In the genomic region with DNA sequence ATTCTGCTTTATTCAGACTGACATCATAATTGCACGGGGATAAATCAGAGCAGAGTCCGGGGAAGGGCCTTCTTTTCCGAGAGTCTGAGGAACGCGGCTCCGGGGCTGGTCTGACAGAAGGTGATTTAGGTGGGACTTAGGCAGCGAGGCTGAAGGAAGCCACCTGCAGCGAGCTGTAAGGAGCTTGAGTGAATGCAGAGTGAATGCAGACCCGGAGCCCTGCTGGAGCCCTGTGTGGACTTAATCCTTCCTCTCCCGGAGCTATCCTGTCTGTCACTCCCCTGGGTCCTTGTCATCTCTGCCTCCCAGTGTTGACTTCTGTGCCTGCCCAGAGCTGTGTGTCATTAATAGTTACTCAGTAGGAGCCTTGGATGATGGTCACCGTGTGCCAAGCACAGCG, we compare ENCODE assay signal across 10 mouse cellular contexts. TPM values are rescaled to one million over a fixed set of nuclear protein-coding genes. Genes with fewer than 3 reads are reported as not detected.
A peak's percentile ranks its signal among the peaks of the same experiment; 100 is the strongest.
DNase-seq lines count a peak whose midpoint lies in the region; ATAC-seq lines count a peak whose summit lies in the region.
"Had no signal": no experiment of that assay in that cellular context is flagged by ENCODE, and none has a peak within 500 bp of the region (broad histone marks: within the 10 kb centered on the region; RNA-seq: fewer than 3 reads in every experiment).

No protein-coding gene starts in this region.

- intact Hi-C loops in left cerebral cortex, postnatal 10 days (cut with DNase I): no loop called here

- no peaks in the 10 kb centered on the region for H3K27me3 ChIP-seq in forebrain, embryonic 16.5 days (replicated peaks; ENCODE audit: control insufficient read depth, insufficient read depth, low read length)
- H3K27me3 ChIP-seq in midbrain, embryonic 11.5 days (ENCODE audit: control insufficient read depth, insufficient read depth, low read length): no peaks in the 10 kb centered on the region
- H3K27me3 ChIP-seq: liver, embryonic 13.5 days had no signal

- no peak overlapping the region for H3K4me3 ChIP-seq in forebrain, embryonic 16.5 days (replicated peaks; ENCODE audit: low read length)
- no peak overlapping the region for H3K4me3 ChIP-seq in midbrain, embryonic 11.5 days (ENCODE audit: low read depth, low read length)
- H3K4me3 ChIP-seq: erythroblast, embryonic 14.5 days; liver, embryonic 13.5 days had no signal

- 7% methylated on average over 12 of the region's 12 CpGs for WGBS in forebrain, embryonic 16.5 days
- 4% methylated on average over 12 of the region's 12 CpGs for WGBS in midbrain, embryonic 11.5 days

- peak overlapping the region; percentile 33; the same call in 1 of the 2 replicates for H3K27ac ChIP-seq in forebrain, embryonic 16.5 days (ENCODE audit: low read length)
- H3K27ac ChIP-seq in midbrain, embryonic 11.5 days (ENCODE audit: low read depth, low read length): 0 out of 2 replicates have a peak overlapping the region, but pooled peaks have one; percentile 3
- H3K27ac ChIP-seq: liver, embryonic 13.5 days had no signal

- no peak for ATAC-seq in forebrain, embryonic 16.5 days
- peak; percentile 59 for ATAC-seq in midbrain, embryonic 11.5 days (ENCODE audit: low FRiP score)

- no peak overlapping the region for H3K4me2 ChIP-seq in forebrain, embryonic 16.5 days (ENCODE audit: low read length)
- no peak overlapping the region for H3K4me2 ChIP-seq in midbrain, embryonic 11.5 days
- H3K4me2 ChIP-seq: liver, embryonic 13.5 days had no signal

- peak; percentile 66 to 88 for DNase-seq in adrenal gland, adult (ENCODE audit: inconsistent age in 2 of 2, low spot score in 1 of 2)
- DNase-seq in adrenal gland, postnatal 4 days (ENCODE audit: low spot score in 2 of 2): no peak
- peak; percentile 88 for DNase-seq in R1 (ENCODE audit: low read depth, low spot score)
- DNase-seq in midbrain, embryonic 11.5 days (ENCODE audit: low spot score, missing footprints): no peak
- DNase-seq in Muller cell, postnatal 12 days (ENCODE audit: inconsistent ontology term): no peak
- no peak for DNase-seq in left cerebral cortex, postnatal 10 days (ENCODE audit: extremely low spot score in 1 of 2, low spot score in 2 of 2)
- no peak for DNase-seq in spleen, postnatal 10 days (ENCODE audit: low spot score in 2 of 2)
- DNase-seq: liver, embryonic 13.5 days had no signal

- H3K4me1 ChIP-seq in forebrain, embryonic 16.5 days (replicated peaks; ENCODE audit: control insufficient read depth, insufficient read depth, low read length): peaks cover 46% of the 10 kb centered on the region
- peaks cover 24% of the 10 kb centered on the region for H3K4me1 ChIP-seq in midbrain, embryonic 11.5 days (ENCODE audit: control insufficient read depth, insufficient read depth, low read length)

- peaks cover under 1% of the 10 kb centered on the region; the same call in 1 of the 2 replicates for H3K9me3 ChIP-seq in forebrain, embryonic 16.5 days (ENCODE audit: control insufficient read depth, low read length)
- H3K9me3 ChIP-seq in midbrain, embryonic 11.5 days (ENCODE audit: control insufficient read depth, low read length): peaks cover 1% of the 10 kb centered on the region; the same call in 1 of the 2 replicates
- H3K9me3 ChIP-seq: liver, embryonic 13.5 days had no signal

- H3K9ac ChIP-seq in forebrain, embryonic 16.5 days (replicated peaks; ENCODE audit: low read depth, low read length): no peak overlapping the region; the same call in 1 of the 2 replicates
- no peak overlapping the region for H3K9ac ChIP-seq in midbrain, embryonic 11.5 days (ENCODE audit: low read length)
- H3K9ac ChIP-seq: liver, embryonic 13.5 days had no signal

- H3K36me3 ChIP-seq in forebrain, embryonic 16.5 days (ENCODE audit: control insufficient read depth, insufficient read depth): peaks cover 4% of the 10 kb centered on the region; the same call in 1 of the 2 replicates
- peaks cover under 1% of the 10 kb centered on the region; the same call in 1 of the 2 replicates for H3K36me3 ChIP-seq in midbrain, embryonic 11.5 days (ENCODE audit: control insufficient read depth, insufficient read depth, low read length)
- H3K36me3 ChIP-seq: liver, embryonic 13.5 days had no signal

RNA-seq across cellular contexts. Expression of a gene that starts 32.8 kb away (rescaled TPM):
- 10 to 100 TPM; 12.3 to 13.7 TPM for total RNA-seq in adrenal gland, postnatal 4 days (2021)
- polyA plus RNA-seq in forebrain, embryonic 16.5 days (2015; fragmentation: Nextera tagmentation; extraction: Ambion mirVana): 11.2 and 11.5 TPM in 2 replicates
- 9.7 TPM in 2 replicates for polyA plus RNA-seq in midbrain, embryonic 11.5 days (2014; fragmentation: Nextera tagmentation; extraction: Ambion mirVana)
- 1 to 10 TPM; 8.7 TPM for total RNA-seq in left cerebral cortex, postnatal 10 days (2021)
- polyA plus RNA-seq: erythroblast, embryonic 14.5 days had no signal

Comparison
In these comparisons a context has a peak if more than half of its experiments do, and no peak if none do; other contexts are left out.
1. DNase-seq: peak in adrenal gland, adult (2 of 2) and R1 (single experiment); none in adrenal gland, postnatal 4 days (0 of 2), midbrain, embryonic 11.5 days (single experiment), Muller cell, postnatal 12 days (single experiment), left cerebral cortex, postnatal 10 days (0 of 2) and spleen, postnatal 10 days (0 of 2).